Mouse (Mus musculus): ENCODE measurements at regions not wholly inside any gene's neighbourhood (a gene's known extent, or its start where the extent isn't known, plus 50 kb on each side); places are given as distances from the start of the nearest gene placed in this dataset.

DNA sequence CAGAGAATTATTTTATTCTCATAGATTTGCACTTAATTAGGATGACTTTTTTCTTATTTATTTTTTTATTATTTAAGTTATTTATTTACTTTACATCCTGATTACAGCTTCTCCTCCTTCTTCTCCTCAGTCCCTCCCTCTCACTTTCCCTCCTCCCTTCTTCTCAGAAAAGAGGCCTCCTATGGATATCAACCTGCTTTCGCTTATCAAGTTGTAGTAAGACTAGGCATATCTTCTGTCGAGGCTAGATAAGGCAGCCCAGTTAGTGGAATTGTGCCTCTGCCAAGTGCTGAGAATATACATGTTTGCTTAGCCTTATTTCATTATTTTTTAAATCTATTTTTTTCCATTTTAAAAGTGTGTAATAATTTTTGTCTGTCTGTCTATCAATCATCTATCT is 274.9 kb upstream of the Ccng1 start:
- TF ChIP-seq TCF12 (IDR thresholded peaks at IDR 0.05; ENCODE audit: insufficient read depth, poor library complexity, severe bottlenecking): no peak
- TF ChIP-seq POLR2AphosphoS2 (IDR thresholded peaks at IDR 0.05; ENCODE audit: insufficient read length, low read depth): no peak
- no peak for TF ChIP-seq USF1 (IDR thresholded peaks at IDR 0.05; ENCODE audit: low read depth)
- TF ChIP-seq E2F4 (IDR thresholded peaks at IDR 0.05; ENCODE audit: insufficient read depth): no peak
- TF ChIP-seq POLR2A (IDR thresholded peaks at IDR 0.05; ENCODE audit: insufficient read length, low read depth): no peak
- no peak for TF ChIP-seq MYOG (IDR thresholded peaks at IDR 0.05; ENCODE audit: control insufficient read depth in 1 of 3, insufficient read depth in 1 of 3, insufficient read length in 2 of 3, low read depth in 2 of 3)
- no peak for TF ChIP-seq MAX (IDR thresholded peaks at IDR 0.05; ENCODE audit: low read depth)
- no peak for TF ChIP-seq SRF (IDR thresholded peaks at IDR 0.05; ENCODE audit: control insufficient read depth, insufficient read length, low read depth)
- no peak for TF ChIP-seq REST (IDR thresholded peaks at IDR 0.05; ENCODE audit: insufficient read depth, insufficient read length)

Measured in myocyte (in vitro differentiated cells).